Mouse (Mus musculus) cerebellum, adult 2 months (tissue): ENCODE results near the gene Cog5. TPM values are rescaled to one million over a fixed set of nuclear protein-coding genes. Genes with fewer than 3 reads are reported as not detected.

ENCODE experiments used
- DNase-seq, 2 experiments: peaks; one replicate each; pipeline ENCODE4 v3.0.0; 2021
- H3K27ac ChIP-seq: fragments of 200-500 bp; 2 replicates; pipeline ENCODE4 v1.5.1; 2012; ENCODE audit warnings: low read length, control low read depth, inconsistent platforms; ENCODE audit not compliant: insufficient read depth
- H3K27me3 ChIP-seq: fragments of 200-500 bp; 2 replicates; pipeline ENCODE4 v1.6.1; 2012; ENCODE audit warnings: inconsistent platforms, mild to moderate bottlenecking, low read length, moderate library complexity; ENCODE audit not compliant: control insufficient read depth, insufficient read depth
- H3K4me1 ChIP-seq: fragments of 200-500 bp; 2 replicates; pipeline ENCODE4 v1.6.1; 2011; ENCODE audit warnings: low read length; ENCODE audit not compliant: control insufficient read depth, insufficient read depth
- H3K4me3 ChIP-seq: fragments of 200-500 bp; replicated peaks from 2 replicates; pipeline ENCODE3; 2011; ENCODE audit warnings: mild to moderate bottlenecking, low read depth, low read length, control low read depth; ENCODE audit not compliant: insufficient read depth
- CTCF ChIP-seq: fragments of 200-500 bp; IDR thresholded peaks from 2 replicates; pipeline ENCODE4 v1.5.1; 2011; ENCODE audit warnings: low read depth, mild to moderate bottlenecking, control low read depth, low read length, moderate library complexity, borderline replicate concordance; ENCODE audit not compliant: insufficient read depth
- POLR2A ChIP-seq: fragments of 200-500 bp; IDR thresholded peaks from 2 replicates; pipeline ENCODE4 v1.6.1; 2011; ENCODE audit warnings: low read length, control low read depth, borderline replicate concordance; ENCODE audit not compliant: insufficient read depth
- WGBS: fragments of 180-500 bp; shearing (Covaris S2); methylation state at CpG from one replicate; pipeline ENCODE4 v1.1.7; 2018; 5-methylcytosine and 5-hydroxymethylcytosine counted together
- polyA plus RNA-seq: library from polyadenylated mRNA; depleted of rRNA; stranded (reverse); fragments of >200 nt; gene quantifications from 2 replicates; pipeline ENCODE4 v1.2.3, GENCODE M21; 2012

Cog5 gene
- polyA plus RNA-seq, 1 experiment = 34.6 TPM

GRCm38 (mm10) chr12:31949759-31950658 is 295.3 kb downstream of the Cog5 start, which contains the start of gene Hbp1:
Gene Hbp1, minus strand, starts transcription at chr12:31950535.
- Histone ChIP-seq H3K4me3 (peak within 1 kb of the TSS; percentile 90), H3K27ac (peak within 1 kb of the TSS; percentile 80), H3K4me1 (no peaks in the 10 kb centered on the region; the same call in 1 of the 2 replicates), H3K27me3 (no peaks in the 10 kb centered on the region)
- under 1% methylated on average over 71 of the region's 71 CpGs for WGBS
- TF ChIP-seq POLR2A (peak; percentile 58; the same call in 1 of the 2 replicates), CTCF (no peak)
- DNase-seq = peak; percentile 100

GRCm38 (mm10) chr12:31950659-31951031 is 296.0 kb downstream of the Cog5 start:
- H3K27me3 ChIP-seq = no peaks in the 10 kb centered on the region
- DNase-seq = no peak
- 4% methylated on average over 9 of the region's 9 CpGs for WGBS
- H3K4me3 ChIP-seq = peak overlapping the region; percentile 90
- peak; percentile 26; the same call in 1 of the 2 replicates for TF ChIP-seq POLR2A
- no peak for TF ChIP-seq CTCF
- peak overlapping the region; percentile 74 for H3K27ac ChIP-seq
- no peaks in the 10 kb centered on the region; the same call in 1 of the 2 replicates for H3K4me1 ChIP-seq

GRCm38 (mm10) chr12:31955843-31956242 is 301.2 kb downstream of the Cog5 start:
- no peaks in the 10 kb centered on the region for H3K27me3 ChIP-seq
- no peaks in the 10 kb centered on the region for H3K4me1 ChIP-seq
- H3K27ac ChIP-seq = no peak overlapping the region
- DNase-seq = no peak
- WGBS = 92% methylated on average over 4 of the region's 4 CpGs
- no peak for TF ChIP-seq CTCF
- TF ChIP-seq POLR2A = no peak
- no peak overlapping the region for H3K4me3 ChIP-seq

- no peak overlapping the region for H3K27ac ChIP-seq
- no peaks in the 10 kb centered on the region for H3K4me1 ChIP-seq
- WGBS = 88% methylated on average over 6 of the region's 6 CpGs
- H3K27me3 ChIP-seq = no peaks in the 10 kb centered on the region
- no peak overlapping the region for H3K4me3 ChIP-seq
- DNase-seq = no peak
- TF ChIP-seq POLR2A (no peak), CTCF (no peak)
Observed at GRCm38 (mm10) chr12:31964074-31964473, 309.4 kb downstream of the Cog5 start.

GRCm38 (mm10) chr12:31965517-31966212 is 311.0 kb downstream of the Cog5 start:
- Histone ChIP-seq H3K4me3 (no peak overlapping the region), H3K4me1 (no peaks in the 10 kb centered on the region), H3K27ac (no peak overlapping the region), H3K27me3 (no peaks in the 10 kb centered on the region)
- no peak for DNase-seq
- no peak for TF ChIP-seq POLR2A
- TF ChIP-seq CTCF = no peak
- WGBS = 94% methylated on average over 12 of the region's 12 CpGs

- Histone ChIP-seq H3K4me1 (no peaks in the 10 kb centered on the region), H3K27ac (no peak overlapping the region), H3K27me3 (no peaks in the 10 kb centered on the region), H3K4me3 (no peak overlapping the region)
- 94% methylated on average over 4 of the region's 4 CpGs for WGBS
- TF ChIP-seq POLR2A (no peak), CTCF (no peak)
- DNase-seq = no peak
Observed at GRCm38 (mm10) chr12:31966405-31966804, 311.7 kb downstream of the Cog5 start.

GRCm38 (mm10) chr12:31967536-31967935 is 312.9 kb downstream of the Cog5 start:
- 7% methylated on average over 2 of the region's 2 CpGs for WGBS
- no peaks in the 10 kb centered on the region for H3K4me1 ChIP-seq
- DNase-seq = peak in 1 of 2 experiments; percentile 37
- TF ChIP-seq POLR2A = no peak
- H3K27ac ChIP-seq = no peak overlapping the region
- H3K4me3 ChIP-seq = no peak overlapping the region
- H3K27me3 ChIP-seq = no peaks in the 10 kb centered on the region
